ENCODE assay signal across 8 mouse cellular contexts in the genomic region with DNA sequence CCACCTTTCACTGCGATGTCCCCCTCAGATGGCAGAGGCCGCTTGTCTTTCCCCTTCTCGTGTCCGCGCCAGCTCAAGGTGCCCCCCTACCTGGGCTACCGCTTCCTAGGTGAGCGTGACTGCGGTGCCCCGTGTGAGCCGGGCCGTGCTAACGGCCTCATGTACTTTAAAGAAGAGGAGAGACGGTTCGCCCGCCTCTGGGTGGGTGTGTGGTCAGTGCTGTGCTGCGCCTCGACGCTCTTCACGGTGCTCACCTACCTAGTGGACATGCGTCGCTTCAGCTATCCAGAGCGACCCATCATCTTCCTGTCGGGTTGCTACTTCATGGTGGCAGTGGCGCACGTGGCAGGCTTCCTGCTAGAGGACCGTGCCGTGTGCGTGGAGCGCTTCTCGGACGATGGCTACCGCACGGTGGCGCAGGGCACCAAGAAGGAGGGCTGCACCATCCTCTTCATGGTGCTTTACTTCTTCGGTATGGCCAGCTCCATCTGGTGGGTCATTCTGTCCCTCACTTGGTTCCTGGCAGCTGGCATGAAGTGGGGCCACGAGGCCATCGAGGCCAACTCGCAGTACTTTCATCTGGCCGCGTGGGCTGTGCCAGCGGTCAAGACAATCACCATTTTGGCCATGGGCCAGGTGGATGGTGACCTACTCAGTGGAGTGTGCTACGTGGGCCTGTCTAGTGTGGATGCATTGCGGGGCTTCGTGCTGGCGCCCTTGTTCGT. TPM values are rescaled to one million over a fixed set of nuclear protein-coding genes. Genes with fewer than 3 reads are reported as not detected.
DNase-seq lines count a peak whose midpoint lies in the region; ATAC-seq and TF ChIP-seq lines count a peak whose summit lies in the region.

No protein-coding gene starts in this region.

- no peaks in the 10 kb centered on the region for H3K9me3 ChIP-seq in ES-Bruce4 (replicated peaks; ENCODE audit: control insufficient read depth, insufficient read depth, low read length, poor library complexity, severe bottlenecking)
- no peaks in the 10 kb centered on the region for H3K9me3 ChIP-seq in hindbrain, embryonic 12.5 days (replicated peaks)

- peak; percentile 62 for ATAC-seq in hindbrain, embryonic 12.5 days (ENCODE audit: low FRiP score)

- H3K4me1 ChIP-seq in ES-Bruce4 (ENCODE audit: control insufficient read depth, insufficient read depth, low read length): no peaks in the 10 kb centered on the region
- peaks cover 49% of the 10 kb centered on the region for H3K4me1 ChIP-seq in hindbrain, embryonic 12.5 days

- H3K36me3 ChIP-seq in ES-Bruce4 (ENCODE audit: control insufficient read depth, insufficient read depth, low read length, poor library complexity, severe bottlenecking): peaks cover 20% of the 10 kb centered on the region
- no peaks in the 10 kb centered on the region for H3K36me3 ChIP-seq in hindbrain, embryonic 12.5 days

- peak; percentile 66 for TF ChIP-seq CTCF in ES-Bruce4 (IDR thresholded peaks at IDR 0.05; ENCODE audit: low read depth, low read length)

- WGBS in hindbrain, embryonic 12.5 days: 2% methylated on average over 46 of the region's 46 CpGs

- no peaks in the 10 kb centered on the region for H3K27me3 ChIP-seq in ES-Bruce4 (ENCODE audit: control insufficient read depth, insufficient read depth, low read length, poor library complexity, severe bottlenecking)
- no peaks in the 10 kb centered on the region; the same call in 1 of the 2 replicates for H3K27me3 ChIP-seq in hindbrain, embryonic 12.5 days

- H3K27ac ChIP-seq in ES-Bruce4 (ENCODE audit: insufficient read depth, low read length): no peak overlapping the region
- H3K27ac ChIP-seq in hindbrain, embryonic 12.5 days: peak overlapping the region; percentile 84

- TF ChIP-seq EP300 in ES-Bruce4 (IDR thresholded peaks at IDR 0.05; ENCODE audit: insufficient read depth, low read depth, low read length): 0 out of 2 replicates have a peak, but pooled peaks have one; percentile 31

- H3K4me3 ChIP-seq in ES-Bruce4 (ENCODE audit: low read depth, low read length): peak overlapping the region; percentile 71
- peak overlapping the region; percentile 79 for H3K4me3 ChIP-seq in hindbrain, embryonic 12.5 days

- H3K4me2 ChIP-seq in hindbrain, embryonic 12.5 days (replicated peaks): peak overlapping the region; percentile 98

- peak overlapping the region; percentile 81 for H3K9ac ChIP-seq in ES-Bruce4 (ENCODE audit: low read depth, poor library complexity, severe bottlenecking)
- H3K9ac ChIP-seq in hindbrain, embryonic 12.5 days: peak overlapping the region; percentile 87

- peak; percentile 90 for DNase-seq in cerebellum, adult 11 months
- peak; percentile 73 for DNase-seq in forelimb bud, embryonic 11.5 days (ENCODE audit: low read depth, low spot score)
- peak; percentile 53 to 66 for DNase-seq in layer of hippocampus, postnatal 36 days
- DNase-seq in lung, postnatal 4 days: peak; percentile 88 to 89
- peak; percentile 62 to 71 for DNase-seq in right cerebral cortex, adult 2 months (ENCODE audit: low spot score in 2 of 2)
- peak; percentile 86 for DNase-seq in urinary bladder, postnatal 14 days (ENCODE audit: low spot score)

- TF ChIP-seq POLR2A in ES-Bruce4 (IDR thresholded peaks at IDR 0.05; ENCODE audit: insufficient read depth, low read length): no peak

RNA-seq across cellular contexts. Expression of a gene that starts 1.5 kb away (rescaled TPM):
- polyA plus RNA-seq in ES-Bruce4 (2011; ENCODE audit: insufficient read depth, insufficient read length, low read depth, missing spikeins): 51.7 and 54.5 TPM in 2 replicates
- polyA plus RNA-seq in hindbrain, embryonic 12.5 days (2016; fragmentation: Nextera tagmentation; extraction: Ambion mirVana): 19.0 and 19.4 TPM in 2 replicates
- total RNA-seq in layer of hippocampus, postnatal 36 days (2021): 1 to 10 TPM; 5.3 to 5.4 TPM

RNA-seq across cellular contexts. Expression of a gene that starts 32.4 kb away (rescaled TPM):
- polyA plus RNA-seq in ES-Bruce4 (2011; ENCODE audit: insufficient read depth, insufficient read length, low read depth, missing spikeins): 1.9 and 2.4 TPM in 2 replicates
- 6.0 and 9.4 TPM in 2 replicates for polyA plus RNA-seq in hindbrain, embryonic 12.5 days (2016; fragmentation: Nextera tagmentation; extraction: Ambion mirVana)
- 10 to 100 TPM; 10.8 to 11.0 TPM for total RNA-seq in layer of hippocampus, postnatal 36 days (2021)
